Mouse (Mus musculus) myocyte (in vitro differentiated cells): Measurements from ENCODE around the gene Zbtb24.

Experiments used
- MAX ChIP-seq: IDR thresholded peaks from one replicate; pipeline ENCODE4 v1.6.1; 2011; ENCODE audit warnings: low read depth, mild to moderate bottlenecking, control low read depth
- MYOD1 ChIP-seq, 3 experiments: IDR thresholded peaks; one replicate each; pipeline ENCODE4 v1.6.1; 2011; ENCODE audit warnings: control low read depth in 2 of 3, low read depth in 2 of 3, mild to moderate bottlenecking in 2 of 3, moderate library complexity in 1 of 3; ENCODE audit not compliant: insufficient read length in 2 of 3, control insufficient read depth in 1 of 3
- POLR2A ChIP-seq: IDR thresholded peaks from one replicate; pipeline ENCODE4 v1.6.1; 2011; ENCODE audit warnings: low read depth, mild to moderate bottlenecking, control low read depth, moderate library complexity; ENCODE audit not compliant: insufficient read length
- SRF ChIP-seq: IDR thresholded peaks from one replicate; pipeline ENCODE4 v1.6.1; 2011; ENCODE audit warnings: low read depth; ENCODE audit not compliant: control insufficient read depth, insufficient read length

DNA sequence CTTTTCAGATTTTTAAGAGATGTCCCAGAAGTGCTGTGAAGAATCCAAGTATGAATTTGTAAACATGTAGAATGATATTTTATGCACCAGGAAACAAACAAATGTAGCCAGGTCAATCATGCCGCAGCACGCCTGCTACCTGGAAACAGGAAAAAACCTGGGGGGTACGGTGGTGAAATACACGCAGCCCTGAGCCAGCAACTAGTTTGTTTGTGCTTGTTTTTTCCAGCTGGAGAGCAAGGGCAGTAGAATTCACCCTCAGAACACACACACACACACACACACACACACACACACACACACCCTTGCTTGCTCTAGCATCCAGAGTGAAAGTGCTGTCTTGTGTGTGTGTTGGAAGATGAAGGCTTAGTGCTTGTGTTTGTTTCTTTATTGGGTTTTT is 40.9 kb downstream of the Zbtb24 start:
- TF ChIP-seq MAX (no peak), POLR2A (no peak), MYOD1 (IDR thresholded peaks at IDR 0.05; ENCODE audit: control insufficient read depth in 1 of 3, insufficient read length in 2 of 3, low read depth in 2 of 3) (no peak), SRF (no peak)
